Mouse (Mus musculus) heart, embryonic 14.5 days (tissue): ENCODE measurements around the gene Add2. TPM values are rescaled to one million over a fixed set of nuclear protein-coding genes. Genes with fewer than 3 reads are reported as not detected.

Experiments used
- ATAC-seq: fragments of 200-750 bp; cut with Nextera tagmentation; 2 replicates; pipeline ENCODE4 v1.8.0; 2017; ENCODE audit warnings: low read depth, moderate TSS enrichment; ENCODE audit not compliant: insufficient number of reproducible peaks, insufficient read depth, low FRiP score
- H3K27ac ChIP-seq, 2 experiments: fragments of 200-500 bp in 1 of 2; fragments of 300-500 bp in 1 of 2; sonication (generic) in 1 of 2; replicated peaks in 1 of 2; 2 replicates each; pipeline ENCODE4 v1.5.1; 2012 to 2014; ENCODE audit warnings: low read depth in 2 of 2, low read length in 2 of 2, control low read depth in 1 of 2, mild to moderate bottlenecking in 1 of 2, mixed read lengths in 1 of 2; ENCODE audit not compliant: control insufficient read depth in 1 of 2, insufficient read depth in 1 of 2
- H3K27me3 ChIP-seq: fragments of 300-500 bp; sonication (generic); 2 replicates; pipeline ENCODE4 v1.6.1; 2014; ENCODE audit warnings: mild to moderate bottlenecking, low read length, control low read depth; ENCODE audit not compliant: control insufficient read depth, insufficient read depth
- H3K36me3 ChIP-seq: fragments of 300-500 bp; sonication (generic); 2 replicates; pipeline ENCODE4 v1.6.1; 2014; ENCODE audit warnings: mild to moderate bottlenecking, control low read depth, low read length, mixed read lengths; ENCODE audit not compliant: control insufficient read depth, insufficient read depth
- H3K4me1 ChIP-seq, 2 experiments: fragments of 200-500 bp in 1 of 2; fragments of 300-500 bp in 1 of 2; sonication (generic) in 1 of 2; 2 replicates each; pipeline ENCODE4 v1.6.1; 2012 to 2014; ENCODE audit warnings: low read length in 2 of 2, control low read depth in 1 of 2, mixed read lengths in 1 of 2; ENCODE audit not compliant: control insufficient read depth in 2 of 2, insufficient read depth in 2 of 2
- H3K4me2 ChIP-seq: fragments of 300-500 bp; sonication (generic); 2 replicates; pipeline ENCODE4 v1.6.1; 2014; ENCODE audit warnings: mild to moderate bottlenecking, low read length
- H3K4me3 ChIP-seq, 2 experiments: fragments of 200-500 bp in 1 of 2; fragments of 300-500 bp in 1 of 2; sonication (generic) in 1 of 2; 2 replicates each; pipeline ENCODE4 v1.5.1; 2012 to 2014; ENCODE audit warnings: low read length in 2 of 2, mild to moderate bottlenecking in 2 of 2, control low read depth in 1 of 2, low read depth in 1 of 2, moderate library complexity in 1 of 2; ENCODE audit not compliant: control insufficient read depth in 1 of 2, insufficient read depth in 1 of 2
- H3K9ac ChIP-seq: fragments of 300-500 bp; sonication (generic); 2 replicates; pipeline ENCODE4 v1.6.1; 2014; ENCODE audit warnings: mild to moderate bottlenecking, low read length
- H3K9me3 ChIP-seq: fragments of 300-500 bp; sonication (generic); 2 replicates; pipeline ENCODE4 v1.6.1; 2016; ENCODE audit warnings: low read length, control low read depth; ENCODE audit not compliant: control insufficient read depth
- WGBS: fragments of 180-500 bp; shearing (Covaris S2); extraction: QIAGEN DNeasy Blood & Tissue Kit; methylation state at CpG from one replicate; pipeline ENCODE4 v1.1.7; 2014; 5-methylcytosine and 5-hydroxymethylcytosine counted together
- polyA plus RNA-seq: library from polyadenylated mRNA; unstranded; fragments of >200 nt; fragmentation: Nextera tagmentation; extraction: Ambion mirVana; gene quantifications from 2 replicates; pipeline ENCODE4 v1.2.1, GENCODE M21; 2014

The Add2 gene
- polyA plus RNA-seq, 1 experiment from 2014 or later: 2.3 TPM

GRCm38 (mm10) chr6:86069856-86070255, 41.4 kb downstream of the Add2 start:
- 79% methylated on average over 3 of the region's 3 CpGs for WGBS
- Histone ChIP-seq H3K27ac (no peak overlapping the region), H3K36me3 (no peaks in the 10 kb centered on the region), H3K4me2 (no peak overlapping the region), H3K4me1 (no peaks in the 10 kb centered on the region), H3K9me3 (no peaks in the 10 kb centered on the region), H3K4me3 (no peak overlapping the region), H3K9ac (no peak overlapping the region), H3K27me3 (no peaks in the 10 kb centered on the region; the same call in 1 of the 2 replicates)
- no peak for ATAC-seq

- WGBS: 68% methylated on average over 7 of the region's 7 CpGs
- Histone ChIP-seq H3K4me1 (no peaks in the 10 kb centered on the region), H3K9me3 (no peaks in the 10 kb centered on the region), H3K4me2 (no peak overlapping the region), H3K36me3 (no peaks in the 10 kb centered on the region), H3K4me3 (no peak overlapping the region), H3K9ac (no peak overlapping the region), H3K27ac (no peak overlapping the region), H3K27me3 (no peaks in the 10 kb centered on the region; the same call in 1 of the 2 replicates)
- no peak for ATAC-seq
Observed at GRCm38 (mm10) chr6:86070277-86070676, 41.8 kb downstream of the Add2 start.

DNA sequence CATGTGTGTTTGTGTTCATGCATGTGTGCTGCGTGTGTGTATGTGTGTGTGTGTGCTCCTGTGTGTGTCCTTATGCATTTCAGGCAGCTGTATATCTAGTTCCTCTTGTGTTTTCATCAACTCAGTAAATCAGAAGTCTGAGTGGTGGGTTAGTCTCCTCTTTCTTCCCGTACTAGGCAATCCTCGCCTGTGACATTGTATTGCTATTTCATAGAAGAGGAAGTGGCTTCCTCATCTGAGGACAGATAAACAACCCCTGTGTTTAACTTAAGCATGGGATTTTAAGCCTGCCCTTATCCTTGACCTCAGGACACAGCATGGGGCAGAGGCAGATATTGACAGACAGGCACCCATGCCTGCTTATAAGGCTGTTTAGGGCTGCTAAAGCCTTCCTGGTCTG, 45.4 kb downstream of the Add2 start:
- Histone ChIP-seq H3K36me3 (no peaks in the 10 kb centered on the region), H3K9ac (no peak overlapping the region), H3K27ac (no peak overlapping the region), H3K4me2 (no peak overlapping the region), H3K9me3 (no peaks in the 10 kb centered on the region), H3K4me1 (no peaks in the 10 kb centered on the region), H3K27me3 (no peaks in the 10 kb centered on the region), H3K4me3 (no peak overlapping the region)
- ATAC-seq: no peak
- 83% methylated on average over 3 of the region's 3 CpGs for WGBS

- Histone ChIP-seq H3K9ac (no peak overlapping the region), H3K4me1 (no peaks in the 10 kb centered on the region), H3K27me3 (no peaks in the 10 kb centered on the region), H3K36me3 (no peaks in the 10 kb centered on the region), H3K9me3 (no peaks in the 10 kb centered on the region), H3K27ac (no peak overlapping the region), H3K4me2 (no peak overlapping the region), H3K4me3 (no peak overlapping the region)
- no peak for ATAC-seq
- 76% methylated on average over 8 of the region's 8 CpGs for WGBS
Observed at GRCm38 (mm10) chr6:86074538-86075204, 46.2 kb downstream of the Add2 start.

GRCm38 (mm10) chr6:86076525-86076924, 48.0 kb downstream of the Add2 start:
- H3K27me3 ChIP-seq: no peaks in the 10 kb centered on the region
- no peaks in the 10 kb centered on the region for H3K36me3 ChIP-seq
- no peaks in the 10 kb centered on the region for H3K9me3 ChIP-seq
- 80% methylated on average over 2 of the region's 2 CpGs for WGBS
- H3K9ac ChIP-seq: no peak overlapping the region
- H3K4me3 ChIP-seq: no peak overlapping the region
- H3K4me1 ChIP-seq: no peaks in the 10 kb centered on the region
- H3K4me2 ChIP-seq: no peak overlapping the region
- H3K27ac ChIP-seq: no peak overlapping the region
- ATAC-seq: no peak

DNA sequence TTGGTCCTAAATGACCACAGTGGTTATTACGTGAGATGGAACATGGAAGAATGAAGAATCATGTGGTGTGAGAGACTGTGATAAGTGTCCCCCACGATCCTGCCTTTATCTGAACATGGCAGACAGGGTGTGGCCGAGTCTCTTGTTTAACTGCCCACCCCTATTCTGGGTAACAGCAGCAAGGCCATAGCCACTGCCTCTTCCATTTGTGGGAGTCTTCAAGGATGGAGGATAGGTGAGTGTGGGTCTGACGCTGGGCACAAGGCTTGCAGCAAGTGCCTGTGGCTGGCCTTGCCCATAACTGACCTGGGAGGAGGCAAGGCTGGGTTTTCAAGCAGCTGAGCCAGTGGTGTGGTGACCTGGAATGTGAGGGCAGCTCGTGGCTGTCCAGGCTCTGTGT, 49.4 kb downstream of the Add2 start:
- H3K36me3 ChIP-seq: no peaks in the 10 kb centered on the region
- H3K9ac ChIP-seq: no peak overlapping the region
- 47% methylated on average over 5 of the region's 5 CpGs for WGBS
- no peak overlapping the region for H3K27ac ChIP-seq
- H3K9me3 ChIP-seq: no peaks in the 10 kb centered on the region
- H3K27me3 ChIP-seq: no peaks in the 10 kb centered on the region
- no peak overlapping the region for H3K4me2 ChIP-seq
- H3K4me1 ChIP-seq: no peaks in the 10 kb centered on the region; a peak in 1 of 4 replicates
- ATAC-seq: 0 out of 2 replicates have a peak, but pooled peaks have one; percentile 23
- H3K4me3 ChIP-seq: no peak overlapping the region

GRCm38 (mm10) chr6:86078361-86079010, 50.0 kb downstream of the Add2 start:
- Histone ChIP-seq H3K4me1 (no peaks in the 10 kb centered on the region; a peak in 1 of 4 replicates), H3K4me3 (no peak overlapping the region), H3K4me2 (no peak overlapping the region), H3K27me3 (no peaks in the 10 kb centered on the region), H3K27ac (no peak overlapping the region), H3K9me3 (no peaks in the 10 kb centered on the region), H3K36me3 (no peaks in the 10 kb centered on the region), H3K9ac (no peak overlapping the region)
- WGBS: 55% methylated on average over 1 of the region's 1 CpGs
- no peak for ATAC-seq
